Mouse (Mus musculus): ENCODE measurements around the gene Best2. TPM values are rescaled to one million over a fixed set of nuclear protein-coding genes. Genes with fewer than 3 reads are reported as not detected.

The Best2 gene
- total RNA-seq, 2 experiments from 2014 or later = not detected

DNA sequence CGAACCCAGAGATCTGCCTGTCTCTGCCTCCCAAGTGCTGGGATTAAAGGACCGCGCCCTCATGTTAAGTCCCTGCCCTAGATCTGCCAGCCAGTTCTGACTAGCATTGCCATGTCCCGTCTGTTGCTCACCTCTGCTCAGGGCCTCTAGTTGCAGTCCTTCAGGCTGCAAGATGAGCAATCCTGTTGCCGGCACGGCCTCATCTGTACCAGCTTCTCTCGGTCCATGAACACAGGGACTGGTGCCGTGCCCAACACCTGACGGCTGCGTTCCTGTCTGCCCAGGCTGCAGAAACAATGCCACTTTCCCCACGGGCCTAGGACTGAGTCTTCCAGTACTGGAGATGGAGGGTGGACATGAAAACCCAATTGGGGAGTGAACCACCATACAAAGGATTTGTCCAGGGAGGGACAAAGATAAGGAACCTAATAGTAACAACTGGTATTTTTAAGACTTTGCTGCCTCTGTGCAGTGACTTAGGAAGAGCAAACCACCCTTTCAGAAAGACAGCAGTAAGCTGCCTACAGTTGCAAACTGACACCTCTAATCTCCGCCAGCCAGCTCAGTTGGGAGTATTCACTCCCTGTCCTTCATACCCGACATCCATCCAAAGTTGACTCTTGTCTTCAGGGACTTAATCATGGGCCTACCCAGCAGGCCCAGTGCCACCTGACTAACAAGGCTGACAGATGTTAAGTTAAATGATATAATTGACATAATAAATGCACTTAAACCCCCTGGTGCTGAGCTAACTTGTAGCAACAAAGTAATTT, 46.6 kb downstream of the Best2 start:
- peak; percentile 19 to 37 for DNase-seq

DNA sequence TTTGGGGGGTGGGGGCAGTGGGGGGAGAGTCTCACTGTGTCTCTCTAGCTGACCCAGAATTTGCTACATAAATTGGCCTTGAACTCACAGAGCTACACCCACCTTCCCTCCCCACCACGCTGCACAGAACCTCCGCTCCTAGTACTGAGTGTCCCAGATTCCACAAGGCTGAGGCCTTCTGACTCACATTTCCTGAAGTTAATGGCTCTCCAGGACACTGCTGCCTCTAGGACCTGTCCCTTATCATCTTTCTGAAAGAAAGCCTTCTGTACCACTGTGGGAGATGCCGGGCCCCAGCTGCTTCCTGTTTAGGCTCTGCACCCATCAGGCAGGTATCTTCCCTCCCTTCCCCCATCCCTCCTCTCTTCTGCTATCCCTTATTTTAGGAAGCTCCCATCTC, 47.7 kb downstream of the Best2 start:
- peak; percentile 66 for DNase-seq

DNA sequence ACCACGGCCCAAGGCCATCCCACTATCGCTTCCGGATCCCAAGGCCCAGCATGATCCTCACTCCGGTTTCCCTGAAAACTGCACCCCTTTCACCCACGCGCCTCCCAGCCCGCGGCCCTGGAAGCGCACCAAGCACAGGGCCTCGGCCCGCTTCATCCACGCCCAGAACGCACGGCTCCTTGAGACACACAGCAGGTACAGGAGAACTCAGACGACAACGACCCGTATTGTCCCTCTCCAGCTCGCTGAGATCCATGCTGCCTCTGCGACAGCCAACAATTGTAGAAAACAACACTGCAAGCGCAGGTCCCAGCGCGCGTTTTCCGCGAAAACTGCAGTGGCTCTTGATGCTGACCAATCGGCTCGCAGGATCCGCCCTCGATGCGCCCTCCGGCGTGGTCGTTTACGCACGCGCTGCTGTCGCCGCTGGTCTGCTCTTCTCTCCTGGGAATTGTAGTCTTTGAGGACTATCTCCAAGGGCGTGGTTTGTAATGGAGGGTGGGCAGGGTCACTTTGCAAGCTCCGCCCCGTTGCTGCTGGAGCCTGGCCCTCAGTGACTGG, 48.5 kb downstream of the Best2 start:
- peak; percentile 95 to 96 for DNase-seq

DNA sequence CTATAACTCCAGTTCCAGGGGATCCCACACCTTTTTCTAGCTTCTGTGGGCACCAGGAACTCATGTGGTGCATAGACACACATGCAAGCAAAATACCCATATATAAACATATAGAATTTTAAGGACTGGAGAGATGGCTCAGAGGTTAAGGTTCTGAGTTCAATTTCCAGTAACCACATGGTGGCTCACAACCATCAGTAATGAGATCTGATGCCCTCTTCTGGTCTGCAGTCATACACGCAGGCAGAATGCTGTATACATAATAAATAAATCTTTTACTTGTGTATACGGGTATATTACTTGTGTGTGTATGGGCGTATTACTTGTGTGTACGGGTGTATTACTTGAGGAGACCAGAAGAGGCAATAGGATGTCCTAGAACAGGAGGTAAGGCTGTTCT, 50.4 kb downstream of the Best2 start:
- DNase-seq = no peak

DNA sequence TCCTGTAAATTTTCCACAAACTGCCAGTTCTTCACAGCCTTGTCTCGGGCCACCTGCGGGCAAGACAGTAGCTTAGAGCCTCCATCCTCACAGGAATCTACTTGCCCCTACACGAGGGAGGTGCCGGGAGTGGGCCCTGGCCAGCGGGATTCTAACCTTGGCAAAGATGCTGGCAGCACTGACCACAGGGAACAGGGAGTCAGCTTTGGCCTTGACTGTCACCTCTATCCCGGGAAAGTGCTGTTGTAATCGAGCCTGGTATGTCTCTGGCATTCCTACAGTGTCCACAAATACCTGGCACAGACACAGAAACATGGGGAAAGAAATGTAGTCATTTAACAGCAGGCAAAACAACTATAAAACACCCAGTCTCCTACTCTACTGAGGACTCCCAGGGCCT, 54.5 kb downstream of the Best2 start:
- DNase-seq = peak; percentile 80 to 81

Small RNAs within 50 kb of the gene (microRNA-seq; reads per million reads assigned to microRNA genes)
- gene Mir7070 = not detected

Other genes with a start within 250 kb of the Best2 start
- gene Nfix, start 214.2 kb downstream of the Best2 start, total RNA-seq (2021) = 100 to 1,000 TPM in 1 of 2 experiments, 10 to 100 TPM in 1; 99.9 to 108 TPM
- 1 to 10 TPM; 9.1 to 10.0 TPM for gene Dand5, start 191.7 kb downstream of the Best2 start, total RNA-seq (2021)
- 10 to 100 TPM; 63.3 to 70.5 TPM for gene Gadd45gip1, start 183.0 kb downstream of the Best2 start, total RNA-seq (2021)
- gene Rad23a, start 173.9 kb downstream of the Best2 start, total RNA-seq (2021) = 100 to 1,000 TPM; 116 to 119 TPM
- gene Calr, start 167.6 kb downstream of the Best2 start, total RNA-seq (2021) = 100 to 1,000 TPM; 569 to 727 TPM
- 10 to 100 TPM; 62.1 to 69.2 TPM for gene Farsa, start 157.5 kb downstream of the Best2 start, total RNA-seq (2021)
- gene Syce2, start 142.4 kb downstream of the Best2 start, total RNA-seq (2021) = 10 to 100 TPM in 1 of 2 experiments, 1 to 10 TPM in 1; 8.7 to 11.5 TPM
- 10 to 100 TPM; 41.9 to 53.8 TPM for gene Gcdh, start 120.6 kb downstream of the Best2 start, total RNA-seq (2021)
- gene Klf1, start 112.6 kb downstream of the Best2 start, total RNA-seq (2021) = under 1 TPM in 1 of 2 experiments, not detected in 1; 0.20 TPM
- gene Dnase2a, start 106.0 kb downstream of the Best2 start, total RNA-seq (2021) = 10 to 100 TPM in 1 of 2 experiments, 1 to 10 TPM in 1; 9.5 to 10.3 TPM
- 1 to 10 TPM; 1.0 to 1.3 TPM for gene Mast1, start 77.2 kb downstream of the Best2 start, total RNA-seq (2021)
- gene Rtbdn, start 67.5 kb downstream of the Best2 start, total RNA-seq (2021) = not detected
- 1 to 10 TPM in 1 of 2 experiments, not detected in 1; 1.5 TPM for gene Gm49661, start 45.1 kb downstream of the Best2 start, total RNA-seq (2021)
- gene Prdx2, start 44.9 kb downstream of the Best2 start, total RNA-seq (2021) = 100 to 1,000 TPM; 651 to 659 TPM
- gene Rnaseh2a, start 44.8 kb downstream of the Best2 start, total RNA-seq (2021) = 100 to 1,000 TPM; 109 to 136 TPM
- 100 to 1,000 TPM in 1 of 2 experiments, 10 to 100 TPM in 1; 71.5 to 139 TPM for gene Junb, start 35.8 kb downstream of the Best2 start, total RNA-seq (2021)
- gene Hook2, start 23.9 kb downstream of the Best2 start, total RNA-seq (2021) = 1 to 10 TPM; 7.0 to 8.2 TPM
- 10 to 100 TPM; 91.0 to 93.4 TPM for gene Asna1, start 10.8 kb upstream of the Best2 start, total RNA-seq (2021)
- 100 to 1,000 TPM; 157 to 178 TPM for gene Trir, start 12.3 kb upstream of the Best2 start, total RNA-seq (2021)
- 10 to 100 TPM; 76.4 to 88.2 TPM for gene Tnpo2, start 22.4 kb upstream of the Best2 start, total RNA-seq (2021)
- gene Fbxw9, start 45.5 kb upstream of the Best2 start, total RNA-seq (2021) = 10 to 100 TPM; 13.0 to 20.5 TPM
- 1 to 10 TPM in 1 of 2 experiments, not detected in 1; 1.2 TPM for gene Gm5741, start 53.5 kb upstream of the Best2 start, total RNA-seq (2021)
- gene Dhps, start 57.2 kb upstream of the Best2 start, total RNA-seq (2021) = 10 to 100 TPM; 32.2 to 32.7 TPM
- 10 to 100 TPM; 69.1 to 79.6 TPM for gene Wdr83os, start 66.2 kb upstream of the Best2 start, total RNA-seq (2021)
- 10 to 100 TPM; 20.5 to 25.5 TPM for gene Wdr83, start 66.8 kb upstream of the Best2 start, total RNA-seq (2021)
- 10 to 100 TPM; 38.1 to 45.5 TPM for gene Man2b1, start 68.7 kb upstream of the Best2 start, total RNA-seq (2021)
- gene Zfp791, start 108.6 kb upstream of the Best2 start, total RNA-seq (2021) = 1 to 10 TPM; 1.3 to 1.4 TPM
- not detected for gene Cks1brt, start 137.4 kb upstream of the Best2 start, total RNA-seq (2021)
- not detected for gene Olfr371, start 211.5 kb upstream of the Best2 start, total RNA-seq (2021)

Data from adrenal gland, postnatal 36 days (tissue).